Mouse (Mus musculus) testis, adult 2 months (tissue): ENCODE results near the gene Txndc9. TPM values are rescaled to one million over a fixed set of nuclear protein-coding genes. Genes with fewer than 3 reads are reported as not detected.
"Not testable (repeated sequence)": the region's sequence is repeated elsewhere in the genome, so short reads cannot be mapped to it uniquely, and the experiment has no call there.

Experiments used
- H3K27ac ChIP-seq: fragments of 200-500 bp; 2 replicates; pipeline ENCODE4 v1.5.1; 2012; ENCODE audit warnings: low read depth, low read length; ENCODE audit not compliant: control insufficient read depth, insufficient read depth
- H3K27me3 ChIP-seq: fragments of 200-500 bp; 2 replicates; pipeline ENCODE4 v1.6.1; 2012; ENCODE audit warnings: mild to moderate bottlenecking, low read length, moderate library complexity; ENCODE audit not compliant: control insufficient read depth, insufficient read depth
- H3K36me3 ChIP-seq: fragments of 200-500 bp; 2 replicates; pipeline ENCODE4 v1.6.1; 2012; ENCODE audit warnings: mild to moderate bottlenecking, low read length; ENCODE audit not compliant: control insufficient read depth, insufficient read depth
- H3K4me1 ChIP-seq: fragments of 200-500 bp; 2 replicates; pipeline ENCODE4 v1.6.1; 2012; ENCODE audit warnings: low read length; ENCODE audit not compliant: control insufficient read depth, insufficient read depth
- H3K4me3 ChIP-seq: fragments of 200-500 bp; 2 replicates; pipeline ENCODE4 v1.5.1; 2012; ENCODE audit warnings: low read depth, mild to moderate bottlenecking, low read length, moderate library complexity, mixed read lengths; ENCODE audit not compliant: control insufficient read depth
- CTCF ChIP-seq: fragments of 200-500 bp; IDR thresholded peaks from 2 replicates; pipeline ENCODE4 v1.5.1; 2012; ENCODE audit warnings: low read depth, mild to moderate bottlenecking, inconsistent platforms, low read length, moderate library complexity; ENCODE audit not compliant: control insufficient read depth, insufficient read depth, insufficient replicate concordance
- POLR2A ChIP-seq: fragments of 200-500 bp; IDR thresholded peaks from 2 replicates; pipeline ENCODE4 v1.6.1; 2012; ENCODE audit warnings: low read depth, mild to moderate bottlenecking, inconsistent platforms, low read length, moderate library complexity; ENCODE audit not compliant: control insufficient read depth
- polyA plus RNA-seq: library from polyadenylated mRNA; depleted of rRNA; stranded (reverse); fragments of >200 nt; gene quantifications from 2 replicates; pipeline ENCODE4 v1.2.3, GENCODE M21; 2012

Txndc9 gene
- polyA plus RNA-seq, 1 experiment: 27.6 TPM

- TF ChIP-seq POLR2A: no peak
- no peak for TF ChIP-seq CTCF
- Histone ChIP-seq H3K4me1 (peaks cover 7% of the 10 kb centered on the region; the same call in 1 of the 2 replicates), H3K27me3 (no peaks in the 10 kb centered on the region), H3K4me3 (peak overlapping the region; percentile 95), H3K36me3 (peaks cover 3% of the 10 kb centered on the region), H3K27ac (peak overlapping the region; percentile 97)
Measured at GRCm38 (mm10) chr1:37998371-37999199, 892 bp upstream of the Txndc9 start.

- Histone ChIP-seq H3K27me3 (no peaks in the 10 kb centered on the region), H3K36me3 (peaks cover 3% of the 10 kb centered on the region), H3K27ac (peak overlapping the region; percentile 97), H3K4me3 (peak overlapping the region; percentile 95), H3K4me1 (peaks cover 5% of the 10 kb centered on the region; the same call in 1 of the 2 replicates)
- TF ChIP-seq CTCF (no peak), POLR2A (peak; percentile 80)
Measured at GRCm38 (mm10) chr1:37996877-37997484, 712 bp downstream of the Txndc9 start.

GRCm38 (mm10) chr1:37996226-37996625 is 1.5 kb downstream of the Txndc9 start:
- H3K4me1 ChIP-seq: peaks cover 3% of the 10 kb centered on the region; the same call in 1 of the 2 replicates
- peak overlapping the region; percentile 97 for H3K27ac ChIP-seq
- H3K4me3 ChIP-seq: peak overlapping the region; percentile 95
- H3K36me3 ChIP-seq: peaks cover 3% of the 10 kb centered on the region
- TF ChIP-seq CTCF (no peak), POLR2A (no peak)
- no peaks in the 10 kb centered on the region for H3K27me3 ChIP-seq

GRCm38 (mm10) chr1:37987856-37988255 is 9.8 kb downstream of the Txndc9 start:
- no peaks in the 10 kb centered on the region for H3K4me1 ChIP-seq
- H3K27ac ChIP-seq: no peak overlapping the region
- H3K27me3 ChIP-seq: no peaks in the 10 kb centered on the region
- H3K36me3 ChIP-seq: peaks cover 2% of the 10 kb centered on the region
- TF ChIP-seq POLR2A (no peak), CTCF (no peak)
- no peak overlapping the region for H3K4me3 ChIP-seq

GRCm38 (mm10) chr1:37985764-37986323 is 11.8 kb downstream of the Txndc9 start:
- Histone ChIP-seq H3K4me1 (no peaks in the 10 kb centered on the region), H3K4me3 (no peak overlapping the region), H3K36me3 (peaks cover 2% of the 10 kb centered on the region), H3K27ac (no peak overlapping the region), H3K27me3 (no peaks in the 10 kb centered on the region)
- TF ChIP-seq POLR2A (no peak), CTCF (peak; percentile 62; the same call in 1 of the 2 replicates)

- H3K27me3 ChIP-seq: no peaks in the 10 kb centered on the region
- H3K4me1 ChIP-seq: no peaks in the 10 kb centered on the region
- H3K4me3 ChIP-seq: no peak overlapping the region
- peaks cover 2% of the 10 kb centered on the region for H3K36me3 ChIP-seq
- TF ChIP-seq POLR2A: no peak
- no peak for TF ChIP-seq CTCF
- no peak overlapping the region for H3K27ac ChIP-seq
Measured at GRCm38 (mm10) chr1:37984326-37984725, 13.4 kb downstream of the Txndc9 start.

GRCm38 (mm10) chr1:37977303-37977702 is 20.4 kb downstream of the Txndc9 start:
- Histone ChIP-seq H3K27me3 (no peaks in the 10 kb centered on the region), H3K36me3 (no peaks in the 10 kb centered on the region), H3K27ac (no peak overlapping the region), H3K4me1 (no peaks in the 10 kb centered on the region), H3K4me3 (no peak overlapping the region)
- TF ChIP-seq POLR2A (no peak), CTCF (no peak)

GRCm38 (mm10) chr1:37976666-37977065 is 21.0 kb downstream of the Txndc9 start:
- H3K4me3 ChIP-seq, H3K4me1 ChIP-seq, H3K27me3 ChIP-seq, H3K27ac ChIP-seq, H3K36me3 ChIP-seq: not testable (repeated sequence)
